Mouse (Mus musculus) lung, adult 2 months (tissue): ENCODE data around the gene Fh1. TPM values are rescaled to one million over a fixed set of nuclear protein-coding genes. Genes with fewer than 3 reads are reported as not detected.

Experiments
- DNase-seq: peaks from one replicate; pipeline ENCODE4 v3.0.0; 2022
- H3K4me1 ChIP-seq: fragments of 200-500 bp; 2 replicates; pipeline ENCODE4 v1.6.1; 2011; ENCODE audit warnings: low read length; ENCODE audit not compliant: control insufficient read depth, insufficient read depth
- H3K4me3 ChIP-seq: fragments of 200-500 bp; replicated peaks from 2 replicates; pipeline ENCODE3; 2011; ENCODE audit warnings: low read depth, mild to moderate bottlenecking, control low read depth, low read length; ENCODE audit errors: extremely low read depth
- CTCF ChIP-seq: fragments of 200-500 bp; IDR thresholded peaks from 2 replicates; pipeline ENCODE4 v1.5.1; 2011; ENCODE audit warnings: mild to moderate bottlenecking, low read length, control low read depth; ENCODE audit not compliant: insufficient read depth
- POLR2A ChIP-seq: fragments of 200-500 bp; IDR thresholded peaks from 2 replicates; pipeline ENCODE4 v1.6.1; 2011; ENCODE audit warnings: low read depth, mild to moderate bottlenecking, control low read depth, low read length, borderline replicate concordance; ENCODE audit errors: extremely low read depth
- whole genome bisulfite sequencing: fragments of 180-500 bp; shearing (Covaris S2); methylation state at CpG from one replicate; pipeline ENCODE4 v1.1.7; 2018; 5-methylcytosine and 5-hydroxymethylcytosine counted together
- polyA plus RNA-seq: library from polyadenylated mRNA; depleted of rRNA; stranded (reverse); fragments of >200 nt; gene quantifications from 2 replicates; pipeline ENCODE4 v1.2.3, GENCODE M21; 2012; rRNA removed

The Fh1 gene
- 14.0 and 25.1 TPM in 2 replicates for polyA plus RNA-seq

DNA sequence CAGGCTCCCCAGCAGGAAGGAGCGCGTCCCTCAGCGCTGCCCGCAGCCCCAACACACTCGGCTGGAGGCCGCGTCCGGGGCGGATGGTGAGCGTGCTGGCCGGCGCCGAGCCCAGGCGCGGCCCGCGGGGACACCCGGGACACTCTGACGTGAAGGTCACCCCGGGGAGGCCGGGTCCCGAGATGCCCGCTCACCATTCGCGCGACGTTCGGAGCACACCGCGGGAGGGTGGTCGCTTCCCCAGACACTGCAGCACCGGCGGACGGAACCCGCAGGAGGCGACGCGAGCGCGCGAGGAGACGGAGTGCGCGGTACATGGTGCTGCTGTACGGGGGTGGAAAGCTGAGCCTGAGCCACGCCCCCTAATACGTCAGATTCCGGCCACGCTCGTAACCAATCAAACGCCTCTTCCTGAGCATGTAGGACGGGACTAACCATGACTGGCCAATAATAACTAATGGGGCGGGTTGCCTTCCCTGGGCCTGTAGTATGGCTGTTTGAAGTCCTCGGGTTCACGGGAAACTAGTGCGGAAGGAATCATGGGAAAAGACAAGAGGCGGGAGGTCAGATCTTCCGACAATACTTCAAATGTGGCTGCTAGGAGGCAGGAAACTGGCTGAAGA, at the start of gene Fh1:
Gene Fh1, minus strand, starts transcription at position 379 of the 623 bp plus-strand sequence.
- under 1% methylated on average over 58 of the region's 58 CpGs for WGBS
- TF ChIP-seq POLR2A (peak; percentile 90; the same call in 1 of the 2 replicates), CTCF (no peak)
- Histone ChIP-seq H3K4me1 (peaks cover 8% of the 10 kb centered on the region), H3K4me3 (peak within 1 kb of the TSS; percentile 93)
- DNase-seq: peak; percentile 95

GRCm38 (mm10) chr1:175675116-175675515, 49.7 kb upstream of the Fh1 start:
- TF ChIP-seq POLR2A (no peak), CTCF (no peak)
- no peak for DNase-seq
- 75% methylated on average over 6 of the region's 6 CpGs for WGBS

DNA sequence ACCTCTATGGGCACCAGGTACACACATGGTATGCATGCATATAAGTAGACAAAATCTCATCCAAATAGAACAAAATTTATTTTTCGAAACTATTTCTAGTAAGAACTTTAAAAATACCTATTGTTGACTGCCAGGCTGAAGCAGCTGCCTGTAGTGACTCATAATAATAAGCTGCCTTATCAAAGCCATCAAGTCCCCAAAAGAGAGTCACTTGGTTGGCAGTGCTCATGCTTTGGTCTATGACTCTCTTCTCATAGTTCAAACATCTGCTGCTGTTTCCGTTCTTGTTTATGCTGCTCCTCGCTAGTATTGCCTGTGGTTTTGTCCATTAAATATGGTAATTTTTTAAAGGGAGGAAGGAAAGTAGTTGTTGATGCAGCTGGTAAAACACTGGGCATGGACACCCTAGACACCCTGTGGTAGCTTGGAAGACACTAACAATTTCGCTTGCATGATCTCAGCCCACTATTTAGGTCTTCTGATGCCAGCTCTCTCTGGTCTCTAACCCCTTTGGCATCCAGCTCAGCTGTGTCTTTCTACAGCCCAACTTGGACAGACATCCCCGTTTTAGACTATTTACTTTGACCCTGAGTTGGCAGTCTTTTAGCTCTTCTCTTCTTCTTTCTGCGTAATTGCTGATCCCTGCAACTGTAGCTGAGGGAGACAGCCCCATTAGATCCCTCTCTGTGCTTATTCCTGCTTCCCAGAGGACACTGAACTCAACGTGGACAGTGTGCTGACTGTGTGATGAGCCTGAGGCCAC, 48.3 kb upstream of the Fh1 start:
- Histone ChIP-seq H3K4me3 (no peak overlapping the region), H3K4me1 (no peaks in the 10 kb centered on the region)
- DNase-seq: no peak
- 67% methylated on average over 7 of the region's 7 CpGs for WGBS
- no peak for TF ChIP-seq POLR2A
- TF ChIP-seq CTCF: no peak

More at GRCm38 (mm10) chr1:175675116-175675515, 49.7 kb upstream of the Fh1 start:
- H3K4me1 ChIP-seq: no peaks in the 10 kb centered on the region
- H3K4me3 ChIP-seq: no peak overlapping the region

- TF ChIP-seq POLR2A: no peak
- TF ChIP-seq CTCF: no peak
- no peaks in the 10 kb centered on the region for H3K4me1 ChIP-seq
- 2% methylated on average over 1 of the region's 1 CpGs for WGBS
- DNase-seq: no peak
- H3K4me3 ChIP-seq: no peak overlapping the region
Measured at GRCm38 (mm10) chr1:175671626-175672025, 46.2 kb upstream of the Fh1 start.

- DNase-seq: no peak
- TF ChIP-seq POLR2A (no peak), CTCF (no peak)
- Histone ChIP-seq H3K4me3 (no peak overlapping the region), H3K4me1 (no peaks in the 10 kb centered on the region)
- whole genome bisulfite sequencing: 74% methylated on average over 7 of the region's 7 CpGs
Measured at GRCm38 (mm10) chr1:175670042-175670441, 44.6 kb upstream of the Fh1 start.

DNA sequence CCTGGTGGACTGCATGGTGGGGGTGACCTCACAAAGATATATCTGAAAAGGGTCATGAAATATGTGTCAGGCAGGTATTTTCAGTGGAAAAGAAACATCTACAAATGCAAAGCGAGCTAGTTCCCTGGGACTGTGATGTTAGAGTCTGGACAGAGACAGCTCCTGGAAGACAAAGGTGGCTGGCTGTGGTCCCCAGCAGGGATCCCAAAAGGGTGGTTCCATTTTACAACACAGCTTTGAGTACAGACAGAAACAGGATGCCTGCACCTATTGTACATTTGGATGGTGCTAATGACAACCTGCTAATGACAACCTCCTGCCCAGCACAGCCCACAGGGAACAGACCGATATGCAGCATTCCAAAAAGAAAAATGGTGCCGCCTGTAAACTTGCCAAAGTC, 44.0 kb upstream of the Fh1 start:
- Histone ChIP-seq H3K4me1 (no peaks in the 10 kb centered on the region), H3K4me3 (no peak overlapping the region)
- WGBS: 76% methylated on average over 3 of the region's 3 CpGs
- TF ChIP-seq CTCF: no peak
- no peak for TF ChIP-seq POLR2A
- no peak for DNase-seq

DNA sequence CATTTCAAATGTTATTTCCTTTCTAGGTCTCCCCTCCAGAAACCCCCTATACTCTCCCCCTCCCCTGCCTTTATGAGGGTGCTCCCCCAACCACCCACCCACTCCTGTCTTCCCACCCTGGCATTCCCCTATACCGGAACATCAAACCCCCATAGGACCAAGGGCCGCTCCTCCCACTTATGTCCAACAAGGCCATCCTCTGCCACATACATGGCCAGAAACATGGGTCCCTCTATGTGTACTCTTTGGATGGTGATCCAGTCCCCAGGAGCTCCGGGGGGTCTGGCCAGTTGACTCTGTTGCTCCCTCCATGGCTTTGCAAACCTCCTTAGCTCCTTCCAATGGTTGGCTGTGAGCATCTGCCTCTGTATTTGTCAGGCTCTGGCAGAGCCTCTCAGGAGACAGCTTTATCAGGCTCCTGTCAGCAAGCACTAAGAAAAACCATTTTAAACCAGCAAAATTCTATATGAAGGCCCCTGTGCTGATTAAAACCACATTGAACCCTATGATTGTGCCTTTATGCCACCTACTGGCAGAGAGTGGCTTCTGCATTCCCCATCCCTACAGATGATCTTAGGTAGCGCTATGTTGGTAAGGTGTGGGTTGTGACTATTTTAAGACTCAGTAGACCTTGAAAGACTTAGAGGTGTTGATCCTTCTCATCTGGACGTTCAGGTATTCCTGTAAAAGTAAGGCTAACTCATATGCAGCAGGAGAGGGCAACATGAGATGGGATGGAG, 43.4 kb upstream of the Fh1 start:
- no peak for DNase-seq
- Histone ChIP-seq H3K4me1 (no peaks in the 10 kb centered on the region), H3K4me3 (no peak overlapping the region)
- TF ChIP-seq POLR2A: no peak
- TF ChIP-seq CTCF: peak; percentile 24; the same call in 1 of the 2 replicates
- 66% methylated on average over 5 of the region's 5 CpGs for WGBS

DNA sequence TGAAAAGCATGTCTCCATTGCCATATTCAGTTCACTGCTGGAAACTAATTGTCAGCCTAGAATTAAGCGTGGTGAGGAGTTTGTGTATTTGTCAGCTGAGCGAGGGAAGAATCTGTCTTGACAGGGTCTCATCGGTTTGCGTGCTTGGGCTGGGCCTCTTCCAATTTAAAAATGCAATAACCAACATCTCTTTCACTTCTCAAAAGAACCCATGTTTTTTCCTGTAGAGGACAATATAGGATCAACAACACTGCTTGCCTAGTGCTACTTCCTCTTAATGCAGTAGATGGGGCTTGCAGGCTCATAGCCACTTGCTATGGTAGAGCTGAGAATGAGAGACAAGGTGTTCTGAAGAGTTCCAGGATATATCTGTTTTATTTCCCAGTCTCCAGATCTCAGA, 34.5 kb upstream of the Fh1 start:
- Histone ChIP-seq H3K4me1 (no peaks in the 10 kb centered on the region), H3K4me3 (no peak overlapping the region)
- no peak for DNase-seq
- no peak for TF ChIP-seq POLR2A
- TF ChIP-seq CTCF: no peak
- WGBS: 79% methylated on average over 4 of the region's 4 CpGs

- no peaks in the 10 kb centered on the region for H3K4me1 ChIP-seq
- no peak overlapping the region for H3K4me3 ChIP-seq
- no peak for TF ChIP-seq CTCF
- TF ChIP-seq POLR2A: no peak
- WGBS: 86% methylated on average over 4 of the region's 4 CpGs
- no peak for DNase-seq
Measured at GRCm38 (mm10) chr1:175648615-175649014, 23.2 kb upstream of the Fh1 start.

DNA sequence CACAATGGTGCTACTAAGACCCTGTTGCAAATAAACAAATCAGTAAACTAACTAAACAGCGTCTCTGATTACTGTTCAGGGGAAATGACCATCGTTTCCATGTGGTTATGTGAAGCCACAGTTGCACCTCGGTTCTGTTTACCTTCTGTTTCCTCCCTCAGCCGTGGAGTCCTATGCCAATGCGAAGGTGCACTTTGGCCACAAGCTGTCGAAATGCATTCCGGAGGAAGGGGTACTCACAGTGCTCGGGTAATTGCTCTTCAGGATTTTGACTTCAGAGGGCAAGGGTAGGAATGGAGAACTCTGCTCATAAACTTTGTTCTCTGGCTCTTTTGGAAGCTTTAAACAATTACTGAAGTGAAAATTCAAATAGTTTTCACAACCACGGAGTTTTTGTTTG, 21.5 kb upstream of the Fh1 start:
- DNase-seq: no peak
- no peak overlapping the region for H3K4me3 ChIP-seq
- TF ChIP-seq POLR2A (no peak), CTCF (no peak)
- no peaks in the 10 kb centered on the region for H3K4me1 ChIP-seq
- 26% methylated on average over 9 of the region's 9 CpGs for WGBS
